Comparison of ENCODE assay signal across 9 mouse cellular contexts in genomic region chr13:111869771-111870437, GRCm38 (mm10).
DNase-seq lines count a peak whose midpoint lies in the region; ATAC-seq lines count a peak whose summit lies in the region.
"Had no signal": no experiment of that assay in that cellular context is flagged by ENCODE, and none has a peak within 500 bp of the region (broad histone marks: within the 10 kb centered on the region; RNA-seq: fewer than 3 reads in every experiment).

No protein-coding gene starts in this region.

- no peaks in the 10 kb centered on the region for H3K36me3 ChIP-seq in heart, embryonic 13.5 days
- no peaks in the 10 kb centered on the region for H3K36me3 ChIP-seq in neural tube, embryonic 15.5 days

- 0 out of 2 replicates have a peak, but pooled peaks cover 4% of the 10 kb centered on the region for H3K9me3 ChIP-seq in heart, embryonic 13.5 days
- no peaks in the 10 kb centered on the region for H3K9me3 ChIP-seq in neural tube, embryonic 15.5 days (replicated peaks)

- no peak for ATAC-seq in heart, embryonic 13.5 days (ENCODE audit: extremely low read depth, insufficient number of reproducible peaks, low FRiP score, low TSS enrichment)
- ATAC-seq in neural tube, embryonic 15.5 days (ENCODE audit: low FRiP score), result peak; percentile 35

- no peak overlapping the region for H3K27ac ChIP-seq in heart, embryonic 13.5 days (replicated peaks)
- peak overlapping the region; percentile 45 for H3K27ac ChIP-seq in neural tube, embryonic 15.5 days (replicated peaks)
- H3K27ac ChIP-seq: macrophage had no signal

- peaks cover 33% of the 10 kb centered on the region for H3K4me1 ChIP-seq in heart, embryonic 13.5 days
- peaks cover 24% of the 10 kb centered on the region for H3K4me1 ChIP-seq in neural tube, embryonic 15.5 days

- WGBS in heart, embryonic 13.5 days, result 17% methylated on average over 17 of the region's 17 CpGs
- WGBS in neural tube, embryonic 15.5 days, result 31% methylated on average over 17 of the region's 17 CpGs

- H3K4me3 ChIP-seq in heart, embryonic 13.5 days, result no peak overlapping the region
- no peak overlapping the region for H3K4me3 ChIP-seq in neural tube, embryonic 15.5 days (replicated peaks)

- H3K9ac ChIP-seq in heart, embryonic 13.5 days, result peak overlapping the region; percentile 56; the same call in 1 of the 2 replicates
- no peak overlapping the region for H3K9ac ChIP-seq in neural tube, embryonic 15.5 days (replicated peaks)

- no peak for DNase-seq in heart, adult 9 months (ENCODE audit: low spot score in 2 of 2)
- peak; percentile 17 for DNase-seq in embryo, embryonic 11 days
- DNase-seq in layer of hippocampus, postnatal 36 days, result peak; percentile 57 to 64
- no peak for DNase-seq in adrenal gland, postnatal 36 days
- DNase-seq in adrenal gland, adult (ENCODE audit: inconsistent age in 2 of 2, low spot score in 1 of 2), result no peak
- DNase-seq in spleen, adult 12 weeks (ENCODE audit: low spot score), result no peak

- peak overlapping the region; percentile 44 for H3K4me2 ChIP-seq in heart, embryonic 13.5 days
- H3K4me2 ChIP-seq in neural tube, embryonic 15.5 days, result no peak overlapping the region

- H3K27me3 ChIP-seq in heart, embryonic 13.5 days (replicated peaks), result no peaks in the 10 kb centered on the region
- H3K27me3 ChIP-seq in neural tube, embryonic 15.5 days (replicated peaks), result no peaks in the 10 kb centered on the region

Comparison
In these comparisons a context has a peak if more than half of its experiments do, and no peak if none do; other contexts are left out.
1. DNase-seq: peak in embryo, embryonic 11 days (single experiment) and layer of hippocampus, postnatal 36 days (2 of 2); none in heart, adult 9 months (0 of 2), adrenal gland, postnatal 36 days (0 of 2), adrenal gland, adult (0 of 2) and spleen, adult 12 weeks (single experiment).